Mouse (Mus musculus) ES-E14 (cell line): ENCODE data around the gene Alkbh1.

Experiments used
- CHD2 ChIP-seq: IDR thresholded peaks from 2 replicates; pipeline ENCODE4 v1.6.1; 2014; ENCODE audit warnings: mild to moderate bottlenecking, low read depth, low read length, inconsistent platforms
- HCFC1 ChIP-seq: IDR thresholded peaks from 2 replicates; pipeline ENCODE4 v1.6.1; 2012; ENCODE audit warnings: low read length, inconsistent platforms, borderline replicate concordance; ENCODE audit not compliant: insufficient read depth
- MAFK ChIP-seq: IDR thresholded peaks from 2 replicates; pipeline ENCODE4 v1.6.1; 2014; ENCODE audit warnings: mild to moderate bottlenecking, low read depth, low read length, inconsistent platforms; ENCODE audit not compliant: insufficient read depth

DNA sequence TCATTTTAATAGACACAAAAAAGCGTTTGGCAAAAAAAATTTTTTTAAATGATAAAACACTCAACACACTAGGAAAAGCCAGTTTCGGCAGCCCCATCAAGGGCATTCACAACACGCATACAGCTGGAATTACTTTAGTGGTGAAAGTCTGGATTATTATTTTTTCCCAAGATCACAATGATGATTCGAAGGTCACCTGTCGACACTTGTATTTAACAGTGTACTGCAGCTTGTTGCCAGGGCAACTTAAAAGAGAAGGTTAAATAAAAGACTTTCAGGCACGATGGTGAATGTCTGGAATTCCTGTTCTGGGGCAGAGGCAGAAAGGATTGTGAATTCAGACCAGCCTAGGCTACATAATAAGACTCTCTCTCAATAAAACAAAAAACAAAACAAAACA lies 41.9 kb downstream of the Alkbh1 start:
- TF ChIP-seq MAFK = no peak
- no peak for TF ChIP-seq HCFC1
- TF ChIP-seq CHD2 = no peak
